In the genomic region with DNA sequence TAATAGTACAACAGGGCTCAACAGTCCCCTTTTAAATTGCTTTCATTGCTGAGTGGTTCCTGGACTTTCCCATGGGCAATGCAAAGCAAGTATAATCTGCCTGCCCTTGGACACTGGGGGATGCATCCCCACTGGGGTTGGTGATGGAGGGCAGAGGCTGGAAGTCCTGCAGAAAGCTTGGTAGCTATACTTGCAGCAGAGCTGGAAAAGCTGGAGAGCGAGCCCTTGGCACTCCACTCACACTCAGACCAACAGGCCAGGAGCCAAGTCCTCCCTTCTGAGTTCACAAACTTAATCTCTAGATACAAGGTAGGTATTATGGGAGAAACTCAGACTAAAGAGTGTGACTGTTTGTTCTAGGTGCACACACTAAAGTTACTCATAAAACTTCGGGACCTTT, we compare ENCODE assay signal across 12 mouse cellular contexts. TPM values are rescaled to one million over a fixed set of nuclear protein-coding genes. Genes with fewer than 3 reads are reported as not detected.
A peak's percentile ranks its signal among the peaks of the same experiment; 100 is the strongest.
DNase-seq lines count a peak whose midpoint lies in the region; ATAC-seq and TF ChIP-seq lines count a peak whose summit lies in the region.
"Had no signal": no experiment of that assay in that cellular context is flagged by ENCODE, and none has a peak within 500 bp of the region (broad histone marks: within the 10 kb centered on the region; RNA-seq: fewer than 3 reads in every experiment).

No protein-coding gene starts in this region.

- no peaks in the 10 kb centered on the region for H3K9me3 ChIP-seq in heart, embryonic 12.5 days (replicated peaks)
- H3K9me3 ChIP-seq in lung, postnatal 0 days (ENCODE audit: low read length) = no peaks in the 10 kb centered on the region
- no peaks in the 10 kb centered on the region for H3K9me3 ChIP-seq in intestine, embryonic 16.5 days (ENCODE audit: control insufficient read depth, low read length)
- H3K9me3 ChIP-seq: neural tube, embryonic 13.5 days had no signal

- H3K9ac ChIP-seq in heart, embryonic 12.5 days = no peak overlapping the region
- no peak overlapping the region for H3K9ac ChIP-seq in lung, postnatal 0 days (replicated peaks; ENCODE audit: low read depth)
- H3K9ac ChIP-seq in intestine, embryonic 16.5 days (ENCODE audit: low read depth, low read length) = no peak overlapping the region
- H3K9ac ChIP-seq: neural tube, embryonic 13.5 days had no signal

- peaks cover 17% of the 10 kb centered on the region for H3K4me1 ChIP-seq in heart, embryonic 12.5 days (replicated peaks)
- no peaks in the 10 kb centered on the region for H3K4me1 ChIP-seq in lung, postnatal 0 days (ENCODE audit: insufficient read depth, low read depth, low read length)
- H3K4me1 ChIP-seq in intestine, embryonic 16.5 days (ENCODE audit: control insufficient read depth, insufficient read depth, low read length) = peaks cover 7% of the 10 kb centered on the region

- ATAC-seq in heart, embryonic 12.5 days (ENCODE audit: insufficient number of reproducible peaks, low FRiP score) = no peak
- ATAC-seq in lung, postnatal 0 days = no peak
- no peak for ATAC-seq in intestine, embryonic 16.5 days
- ATAC-seq: hindbrain, postnatal 0 days had no signal

- H3K4me3 ChIP-seq in heart, embryonic 12.5 days = peak overlapping the region; percentile 76
- no peak overlapping the region for H3K4me3 ChIP-seq in lung, postnatal 0 days (ENCODE audit: low read depth, low read length)
- H3K4me3 ChIP-seq in intestine, embryonic 16.5 days (ENCODE audit: low read length) = peak overlapping the region; percentile 58; the same call in 1 of the 2 replicates

- H3K36me3 ChIP-seq in heart, embryonic 12.5 days = no peaks in the 10 kb centered on the region
- no peaks in the 10 kb centered on the region for H3K36me3 ChIP-seq in lung, postnatal 0 days (ENCODE audit: insufficient read depth, low read length)
- H3K36me3 ChIP-seq in intestine, embryonic 16.5 days (ENCODE audit: control insufficient read depth, insufficient read depth, low read length) = no peaks in the 10 kb centered on the region
- H3K36me3 ChIP-seq: neural tube, embryonic 13.5 days had no signal

- TF ChIP-seq EP300 in lung, postnatal 0 days (IDR thresholded peaks at IDR 0.05) = no peak

- intact Hi-C loops in heart, postnatal 14 days (cut with DNase I) = loop anchor here (5.0 to 10.0 kb wide), 2 partner anchors 200 to 302 kb away; partner anchors contain the start of gene Man1a2

- no peak for DNase-seq in heart, postnatal 14 days
- peak; percentile 31 for DNase-seq in lung, postnatal 0 days (ENCODE audit: low spot score)
- DNase-seq in lung, postnatal 14 days = no peak
- peak; percentile 24 for DNase-seq in lung, postnatal 36 days
- no peak for DNase-seq in gastrocnemius, adult 8-10 months (ENCODE audit: low spot score in 2 of 2)
- DNase-seq in layer of hippocampus, adult 9-10 months (ENCODE audit: low spot score) = no peak
- DNase-seq: retina, postnatal 1 day had no signal

- WGBS in heart, embryonic 12.5 days = 70% methylated on average over 2 of the region's 2 CpGs
- WGBS in lung, postnatal 0 days = 48% methylated on average over 2 of the region's 2 CpGs
- WGBS in intestine, embryonic 16.5 days = 71% methylated on average over 2 of the region's 2 CpGs

- peak overlapping the region; percentile 9; the same call in 1 of the 2 replicates for H3K4me2 ChIP-seq in heart, embryonic 12.5 days
- no peak overlapping the region; the same call in 1 of the 2 replicates for H3K4me2 ChIP-seq in lung, postnatal 0 days (replicated peaks; ENCODE audit: low read depth, low read length)
- H3K4me2 ChIP-seq in intestine, embryonic 16.5 days (ENCODE audit: low read depth, low read length) = no peak overlapping the region

- no peak overlapping the region for H3K27ac ChIP-seq in heart, embryonic 12.5 days (ENCODE audit: poor library complexity, severe bottlenecking)
- no peak overlapping the region for H3K27ac ChIP-seq in lung, postnatal 0 days (ENCODE audit: low read length)
- H3K27ac ChIP-seq in intestine, embryonic 16.5 days (ENCODE audit: low read length) = no peak overlapping the region
- H3K27ac ChIP-seq: hindbrain, postnatal 0 days; macrophage; neural tube, embryonic 13.5 days had no signal

- TF ChIP-seq CTCF in lung, postnatal 0 days (IDR thresholded peaks at IDR 0.05) = no peak

- peaks cover 25% of the 10 kb centered on the region for H3K27me3 ChIP-seq in heart, embryonic 12.5 days (replicated peaks)
- H3K27me3 ChIP-seq in lung, postnatal 0 days (replicated peaks; ENCODE audit: insufficient read depth, low read length) = 0 out of 2 replicates have a peak, but pooled peaks cover 3% of the 10 kb centered on the region
- H3K27me3 ChIP-seq in intestine, embryonic 16.5 days (replicated peaks; ENCODE audit: control insufficient read depth, insufficient read depth, low read length) = peaks cover 16% of the 10 kb centered on the region

RNA-seq across cellular contexts. Expression of gene Tent5c, which starts 2.1 kb away (rescaled TPM):
- polyA plus RNA-seq in heart, embryonic 12.5 days (2016; fragmentation: Nextera tagmentation; extraction: Ambion mirVana) = 24.8 and 27.8 TPM in 2 replicates
- total RNA-seq in heart, postnatal 14 days (2021) = 100 to 1,000 TPM in 1 of 2 experiments, 10 to 100 TPM in 1; 87.7 to 105 TPM
- 11.5 and 14.0 TPM in 2 replicates for polyA plus RNA-seq in lung, postnatal 0 days (2015; fragmentation: Nextera tagmentation; extraction: Ambion mirVana)
- polyA plus RNA-seq in intestine, embryonic 16.5 days (2015; fragmentation: Nextera tagmentation; extraction: Ambion mirVana) = 8.9 and 9.9 TPM in 2 replicates
- total RNA-seq in gastrocnemius, adult 8-10 months (2022) = 1 to 10 TPM in 3 of 4 experiments, under 1 TPM in 1; 0.91 to 1.6 (median 1.2) TPM

Comparison
In these comparisons a context has a peak if more than half of its experiments do, and no peak if none do; other contexts are left out.
1. DNase-seq: peak in lung, postnatal 0 days (single experiment) and lung, postnatal 36 days (single experiment); none in heart, postnatal 14 days (0 of 2), lung, postnatal 14 days (single experiment), gastrocnemius, adult 8-10 months (0 of 2) and layer of hippocampus, adult 9-10 months (single experiment).